Mouse (Mus musculus) urinary bladder, adult 18-20 months (tissue): ENCODE results near the gene Acsl6.

Experiments
- DNase-seq, 2 experiments: peaks; one replicate each; pipeline ENCODE4 v3.0.0; 2022; ENCODE audit warnings: low spot score in 2 of 2, mixed read lengths in 2 of 2

Acsl6 gene

DNA sequence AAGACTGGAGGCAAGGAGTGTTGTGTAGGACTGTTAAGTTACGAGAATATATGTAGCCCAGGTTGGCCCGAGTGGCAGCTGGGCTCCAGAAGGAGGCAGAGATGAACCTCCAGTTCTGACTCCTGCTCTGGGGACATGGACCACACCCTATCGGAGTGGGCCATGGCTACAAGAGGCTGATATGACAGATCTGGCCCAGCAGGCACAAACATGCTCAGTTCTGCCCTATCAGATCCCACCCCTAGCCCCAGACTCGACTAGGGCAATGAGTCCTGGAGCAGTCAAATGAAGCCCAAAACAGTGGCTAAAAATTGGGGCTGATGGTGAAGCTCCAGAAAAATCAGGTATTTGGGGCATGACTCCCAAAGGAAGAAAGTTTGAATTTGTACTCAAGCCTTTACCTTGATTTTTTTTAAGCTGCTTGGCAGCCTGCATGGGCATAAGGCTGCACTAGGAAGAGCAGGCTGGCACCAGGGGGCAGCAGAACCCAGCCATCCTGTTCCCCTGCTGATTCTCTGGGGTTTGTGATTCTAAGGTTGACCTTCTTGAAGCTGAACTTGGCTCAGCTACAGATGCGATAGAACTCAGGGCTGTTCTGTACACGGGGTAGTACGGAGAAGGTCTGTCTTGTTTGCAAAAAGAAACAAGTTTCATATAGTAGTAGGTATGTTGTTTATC is 3.7 kb downstream of the Acsl6 start:
- DNase-seq, result peak in 1 of 2 experiments; percentile 30

DNA sequence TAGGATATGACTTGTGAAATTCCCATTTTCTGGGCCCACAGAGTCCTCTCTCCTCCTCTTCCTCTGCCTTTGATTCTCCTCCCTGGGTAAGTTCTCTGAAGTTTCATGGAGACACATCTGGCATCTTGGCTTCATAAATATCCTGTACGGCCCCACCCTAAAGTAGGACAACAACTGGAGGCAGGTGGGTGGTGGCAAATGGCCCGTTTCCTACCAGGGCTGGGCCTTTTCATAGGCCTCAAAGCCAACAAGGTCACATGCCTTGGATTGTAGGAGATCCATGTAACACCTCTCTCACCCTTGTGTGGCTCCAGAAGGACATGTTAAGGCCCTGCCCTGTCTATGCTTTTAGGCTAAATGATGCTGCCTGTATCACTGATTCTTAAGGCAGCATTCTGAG is 7.0 kb downstream of the Acsl6 start:
- DNase-seq, result no peak

DNA sequence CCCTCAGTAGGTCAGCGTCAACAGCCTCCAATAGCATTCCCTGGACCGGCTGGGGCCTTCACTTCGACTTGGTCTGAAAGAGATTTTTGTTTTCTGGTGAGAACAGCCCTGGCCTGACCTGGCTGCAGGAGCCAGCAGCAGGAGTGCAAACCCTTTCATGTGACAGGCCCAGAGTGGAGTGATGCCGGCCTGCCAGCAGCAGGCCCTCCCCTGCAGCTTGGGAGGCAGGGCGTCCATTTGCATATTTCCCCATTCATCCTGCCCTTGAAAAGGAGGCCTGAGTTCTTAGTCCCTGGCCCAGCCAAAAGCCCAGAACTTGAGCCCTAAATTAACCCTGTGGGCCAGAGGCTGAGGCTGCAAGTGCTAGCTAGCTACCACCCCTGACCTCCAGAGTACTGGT is 8.4 kb downstream of the Acsl6 start:
- DNase-seq, result no peak

DNA sequence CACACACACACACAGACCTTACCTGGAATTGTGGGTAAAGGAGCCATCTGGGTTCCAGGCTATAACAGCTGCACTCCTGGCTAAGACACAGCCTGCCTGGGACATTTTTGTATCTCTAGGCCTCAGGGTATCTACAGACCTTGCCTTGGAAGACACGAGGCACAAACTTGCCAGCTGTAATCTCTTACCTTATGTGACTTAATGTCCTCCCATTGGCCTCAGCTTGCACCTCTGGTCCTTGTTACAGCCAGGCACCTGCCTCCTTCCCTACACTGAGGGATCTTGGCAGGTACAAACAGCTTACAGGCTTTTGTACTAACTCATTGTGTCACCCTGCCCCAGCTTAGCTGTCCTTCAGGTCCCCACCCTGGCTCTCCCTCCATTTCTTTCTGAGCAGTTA is 9.0 kb downstream of the Acsl6 start:
- no peak for DNase-seq

DNA sequence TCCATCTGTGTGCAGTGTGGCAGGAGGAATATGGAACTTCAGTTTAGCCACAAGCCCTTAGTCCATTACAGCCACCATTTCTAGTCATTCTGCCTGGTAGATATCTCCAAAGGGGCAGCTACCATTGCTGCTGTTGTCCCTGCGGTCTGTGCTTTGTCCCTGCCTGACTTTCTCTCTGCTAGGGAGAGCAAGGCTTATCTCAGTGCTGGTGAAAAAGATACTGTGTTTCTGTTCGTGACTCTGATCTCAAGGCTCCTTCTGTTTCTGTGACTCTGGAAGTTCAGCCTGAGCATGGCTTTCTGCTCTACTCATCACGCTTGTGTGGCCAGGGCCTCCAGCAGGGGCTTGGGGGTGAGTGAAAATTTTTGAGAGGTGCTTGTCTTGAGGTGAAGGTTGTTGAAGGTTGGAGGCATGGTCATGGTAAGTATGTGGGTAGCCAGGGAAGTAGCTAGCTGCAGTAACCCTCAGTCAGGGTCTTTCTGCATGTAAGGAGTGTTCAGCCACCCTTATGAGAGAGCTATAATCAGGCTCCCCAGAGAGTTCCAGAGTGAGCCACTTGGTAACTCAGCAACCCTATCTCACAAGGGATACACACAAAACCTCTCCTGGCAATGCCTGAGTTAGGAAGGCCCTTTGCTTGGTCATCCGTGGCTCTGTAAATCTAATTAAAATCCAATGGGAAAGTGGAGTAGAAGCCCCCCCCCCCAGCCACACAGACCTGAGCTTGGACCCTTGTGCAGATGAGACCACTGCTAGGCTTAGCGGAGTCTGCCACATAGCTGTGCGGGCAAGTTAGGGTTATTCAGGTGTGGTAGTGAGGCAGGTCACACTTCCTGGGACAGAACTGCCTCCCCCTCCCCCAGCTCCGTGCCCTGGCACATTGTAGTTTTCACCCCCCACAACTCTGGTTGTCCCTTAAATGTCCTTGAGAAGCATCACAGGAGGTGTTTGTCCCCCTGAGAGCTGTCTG is 10.1 kb downstream of the Acsl6 start:
- DNase-seq, result no peak

DNA sequence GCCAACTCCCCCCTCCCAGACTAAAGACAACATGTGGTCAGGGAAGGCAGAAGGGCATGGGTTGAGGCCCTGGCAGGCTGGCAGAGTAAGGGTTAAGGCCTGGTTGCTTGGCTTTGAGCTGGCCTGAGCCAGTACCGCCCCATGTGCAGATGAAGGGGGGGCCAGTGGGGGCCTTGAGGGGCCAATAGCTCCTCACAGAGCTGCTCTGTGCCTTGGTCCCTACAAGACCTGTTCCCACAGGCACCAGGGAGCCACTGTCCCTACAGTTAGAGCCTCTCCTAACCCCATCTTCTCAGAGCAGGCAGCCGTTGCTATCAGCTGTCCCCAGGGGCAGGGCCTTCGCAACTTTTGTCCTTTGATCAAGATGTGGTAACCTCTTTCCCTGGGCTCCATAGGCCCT is 11.1 kb downstream of the Acsl6 start:
- no peak for DNase-seq

DNA sequence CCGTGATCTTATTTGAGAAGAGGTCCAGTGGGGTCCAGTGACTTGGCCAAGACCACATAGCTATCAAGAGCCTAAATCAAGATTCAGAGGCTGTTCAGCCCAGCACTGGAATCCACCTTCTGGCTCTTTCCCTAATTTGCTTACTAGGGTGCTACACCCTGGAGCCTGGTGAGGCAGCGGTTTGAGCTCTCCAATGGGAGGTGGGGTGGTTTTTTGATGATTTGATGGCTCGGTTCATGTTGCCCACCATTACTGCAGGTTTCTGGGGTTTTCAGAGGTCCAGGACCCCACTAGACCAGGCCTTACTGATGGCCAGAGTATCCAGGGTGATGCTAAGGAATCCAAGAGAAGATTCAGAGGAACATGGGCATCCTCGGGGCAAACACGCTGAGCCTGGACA is 11.7 kb downstream of the Acsl6 start:
- no peak for DNase-seq

DNA sequence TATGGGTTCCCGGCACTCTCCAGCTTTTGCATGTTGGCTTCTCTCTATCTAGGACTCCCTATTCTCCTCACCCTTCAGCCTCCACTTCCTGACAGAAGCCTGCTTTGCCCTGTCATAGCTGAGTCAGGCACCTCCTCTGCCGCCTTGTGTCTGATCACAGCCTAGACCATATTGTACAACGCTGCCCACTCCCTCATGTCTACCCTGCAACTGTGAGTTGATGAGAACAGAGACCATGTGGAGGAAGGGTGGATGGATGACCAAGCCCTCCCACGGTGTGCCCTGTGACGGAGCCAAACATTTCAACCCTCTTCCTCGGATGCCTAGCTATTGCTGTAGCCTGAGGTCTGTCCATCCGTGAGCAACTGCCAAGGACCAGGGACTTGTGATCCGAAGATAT is 13.8 kb downstream of the Acsl6 start:
- no peak for DNase-seq

DNA sequence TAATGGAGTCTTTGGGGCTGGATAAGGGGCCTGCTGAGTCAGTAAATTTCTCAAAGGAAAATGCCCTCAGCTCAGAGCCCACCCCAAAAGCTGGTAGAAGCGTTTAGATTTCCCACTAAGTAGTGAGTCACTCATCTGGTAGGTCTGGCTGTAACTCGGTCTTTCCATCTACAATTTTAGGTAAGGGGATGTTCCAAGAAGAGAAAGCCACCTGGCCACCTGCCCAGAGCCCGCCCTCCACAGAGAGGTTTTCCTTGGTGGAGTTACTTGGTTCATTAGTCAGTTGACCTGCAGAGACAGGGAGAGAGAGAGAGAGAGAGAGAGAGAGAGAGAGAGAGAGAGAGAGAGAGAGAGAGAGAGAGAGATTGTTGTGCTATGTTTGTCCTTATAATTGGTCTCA is 14.2 kb downstream of the Acsl6 start:
- no peak for DNase-seq

DNA sequence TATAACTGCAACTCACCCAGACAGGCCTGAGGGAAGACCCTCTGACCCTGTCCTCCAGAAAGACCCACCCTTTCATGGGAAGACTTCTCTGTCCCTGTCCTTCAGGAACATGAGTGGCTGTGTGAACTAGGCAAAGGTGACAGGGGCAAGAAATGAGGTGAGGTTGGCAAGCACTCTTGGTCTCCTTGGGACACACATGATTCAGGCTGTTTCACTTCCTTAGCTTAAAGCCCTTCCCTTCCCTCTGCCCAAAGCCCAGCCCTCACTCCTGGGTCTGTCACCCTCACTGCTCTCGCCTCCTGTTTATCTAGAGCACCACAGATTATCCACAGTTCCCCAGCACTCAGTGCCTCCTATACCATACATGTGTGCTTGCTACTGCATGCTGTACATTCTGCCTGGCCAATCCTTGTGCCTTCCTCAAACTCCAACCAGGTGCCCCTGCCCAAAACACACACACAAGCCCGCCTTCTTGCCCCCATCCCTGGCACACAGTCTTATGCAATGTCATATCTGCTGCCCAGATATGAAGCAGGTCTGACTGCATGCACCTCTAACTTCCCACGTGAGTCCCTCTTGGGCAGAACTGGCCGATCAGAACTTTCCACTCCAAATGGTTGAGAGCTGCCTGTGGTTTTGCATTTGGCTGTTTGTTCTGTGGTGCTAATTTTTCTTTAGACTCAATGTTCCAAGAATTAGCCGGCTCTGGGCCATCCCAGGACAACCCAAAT is 18.4 kb downstream of the Acsl6 start:
- DNase-seq, result no peak

DNA sequence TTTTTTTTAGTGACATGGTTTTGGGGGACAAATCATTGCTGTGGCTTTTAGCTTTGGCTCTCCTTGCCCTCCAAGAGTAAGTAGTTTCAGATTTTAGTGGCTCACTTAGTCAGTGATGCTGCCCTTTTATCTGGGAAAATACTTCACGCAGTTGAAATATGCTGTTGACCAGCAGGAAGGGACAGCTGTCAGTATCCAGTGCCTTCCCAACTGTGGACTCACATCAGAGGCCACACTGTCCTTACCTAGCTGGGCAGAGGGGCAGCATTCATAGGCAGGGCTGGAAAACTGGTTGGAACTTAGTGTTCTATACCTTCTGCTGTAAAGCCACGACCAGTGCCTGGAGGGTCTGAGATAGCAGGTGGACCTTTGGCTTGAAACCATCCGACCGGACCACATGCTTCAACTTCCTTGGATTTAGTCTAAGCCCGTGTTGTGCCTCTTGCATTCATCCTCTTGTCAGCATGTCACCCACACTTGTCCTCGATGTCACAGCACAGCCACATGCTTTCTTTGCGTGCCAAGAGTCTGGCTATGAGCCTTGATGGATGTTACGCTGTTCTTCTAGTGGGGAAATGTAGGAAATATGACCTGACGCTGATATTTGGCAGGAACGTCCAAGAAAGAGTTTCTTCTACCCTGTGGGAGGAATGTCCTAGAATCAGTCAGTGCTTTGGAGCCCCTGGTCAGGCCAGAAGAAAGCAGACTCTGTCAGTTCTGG is 28.0 kb downstream of the Acsl6 start:
- DNase-seq, result no peak

DNA sequence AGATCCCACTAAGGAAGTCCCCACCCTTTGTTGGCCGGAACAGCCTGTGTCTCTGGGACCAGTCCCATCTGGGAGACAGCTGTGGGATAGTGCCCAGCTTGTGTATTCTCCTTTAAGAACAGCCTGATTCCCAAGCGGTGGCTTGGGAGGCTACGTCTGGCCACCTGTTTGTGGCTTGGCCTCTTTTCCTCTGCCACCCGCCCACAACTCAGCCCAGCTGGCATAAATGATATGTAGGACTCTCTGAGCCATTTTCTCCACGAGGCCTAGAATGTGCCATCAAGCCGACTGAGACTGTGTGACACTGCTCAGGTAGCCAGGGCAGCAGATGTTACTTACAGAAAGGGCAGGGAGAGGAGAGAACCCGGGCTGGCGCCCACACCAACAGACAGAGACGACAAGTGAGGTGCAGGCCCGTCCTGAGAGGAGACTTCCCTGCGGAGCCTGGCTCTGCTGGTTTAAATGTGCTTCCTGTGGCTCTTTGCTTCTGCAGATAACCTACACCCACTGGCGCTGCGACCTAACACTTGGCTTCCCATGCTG is 32.6 kb downstream of the Acsl6 start:
- DNase-seq, result no peak

DNA sequence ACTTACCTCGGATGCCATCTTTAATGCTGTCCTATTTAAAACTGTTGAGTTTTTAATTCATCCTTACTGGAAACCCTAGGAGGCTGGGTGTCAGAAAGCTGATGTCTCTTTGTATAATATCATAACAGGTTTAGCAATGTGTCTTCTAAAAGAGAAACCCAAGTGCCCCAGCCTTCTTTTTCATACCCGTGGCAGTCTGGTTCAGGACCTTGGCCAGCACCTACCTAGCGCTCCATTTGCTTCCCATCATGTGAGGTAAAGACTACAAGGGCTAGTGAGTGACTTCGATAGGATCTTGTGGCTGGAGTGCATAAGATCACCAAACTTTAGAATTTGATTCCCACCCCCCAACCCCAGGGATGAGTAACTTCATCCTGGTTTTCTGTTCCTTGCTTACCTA is 40.1 kb downstream of the Acsl6 start:
- DNase-seq, result no peak

DNA sequence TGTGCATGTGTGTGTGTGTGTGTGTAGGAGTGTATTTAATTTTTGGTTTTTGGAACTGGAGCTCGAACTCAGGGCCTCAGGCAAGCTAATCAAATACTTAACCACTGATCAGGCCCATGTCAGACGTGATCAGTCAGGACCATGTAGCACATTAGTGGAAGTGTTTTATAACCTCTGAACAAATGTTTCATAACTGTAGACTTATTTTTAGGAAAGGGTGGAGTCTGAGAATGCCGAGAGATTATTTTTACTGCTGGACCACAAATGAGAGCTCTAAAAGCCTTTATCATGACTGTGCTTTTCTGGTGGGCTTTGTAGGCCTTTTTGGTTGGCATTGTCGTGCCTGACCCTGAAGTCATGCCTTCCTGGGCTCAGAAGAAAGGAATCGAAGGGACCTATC is 48.1 kb downstream of the Acsl6 start:
- no peak for DNase-seq

DNA sequence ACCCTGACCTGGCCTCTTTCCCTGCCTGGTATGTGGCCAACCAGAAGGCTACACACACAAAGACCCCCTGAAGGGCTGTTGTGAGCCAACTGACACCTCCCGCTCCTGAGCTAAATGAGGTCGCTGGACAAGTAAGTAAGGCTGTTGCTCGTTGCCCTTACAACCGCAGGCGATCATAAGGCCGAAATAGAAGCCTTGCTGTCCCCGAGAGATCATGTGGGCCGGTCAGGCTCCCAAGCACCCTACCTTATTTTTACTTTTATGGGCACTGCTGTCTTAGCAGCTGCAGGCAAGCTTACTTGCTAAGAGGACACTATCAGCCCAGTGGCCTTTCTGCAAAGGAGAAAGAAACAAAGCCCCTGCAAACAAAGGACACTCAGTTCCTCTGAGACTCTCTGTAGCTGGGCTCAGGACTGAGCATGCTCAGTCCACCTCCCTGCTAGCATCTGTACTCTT is 49.6 kb downstream of the Acsl6 start:
- no peak for DNase-seq

DNA sequence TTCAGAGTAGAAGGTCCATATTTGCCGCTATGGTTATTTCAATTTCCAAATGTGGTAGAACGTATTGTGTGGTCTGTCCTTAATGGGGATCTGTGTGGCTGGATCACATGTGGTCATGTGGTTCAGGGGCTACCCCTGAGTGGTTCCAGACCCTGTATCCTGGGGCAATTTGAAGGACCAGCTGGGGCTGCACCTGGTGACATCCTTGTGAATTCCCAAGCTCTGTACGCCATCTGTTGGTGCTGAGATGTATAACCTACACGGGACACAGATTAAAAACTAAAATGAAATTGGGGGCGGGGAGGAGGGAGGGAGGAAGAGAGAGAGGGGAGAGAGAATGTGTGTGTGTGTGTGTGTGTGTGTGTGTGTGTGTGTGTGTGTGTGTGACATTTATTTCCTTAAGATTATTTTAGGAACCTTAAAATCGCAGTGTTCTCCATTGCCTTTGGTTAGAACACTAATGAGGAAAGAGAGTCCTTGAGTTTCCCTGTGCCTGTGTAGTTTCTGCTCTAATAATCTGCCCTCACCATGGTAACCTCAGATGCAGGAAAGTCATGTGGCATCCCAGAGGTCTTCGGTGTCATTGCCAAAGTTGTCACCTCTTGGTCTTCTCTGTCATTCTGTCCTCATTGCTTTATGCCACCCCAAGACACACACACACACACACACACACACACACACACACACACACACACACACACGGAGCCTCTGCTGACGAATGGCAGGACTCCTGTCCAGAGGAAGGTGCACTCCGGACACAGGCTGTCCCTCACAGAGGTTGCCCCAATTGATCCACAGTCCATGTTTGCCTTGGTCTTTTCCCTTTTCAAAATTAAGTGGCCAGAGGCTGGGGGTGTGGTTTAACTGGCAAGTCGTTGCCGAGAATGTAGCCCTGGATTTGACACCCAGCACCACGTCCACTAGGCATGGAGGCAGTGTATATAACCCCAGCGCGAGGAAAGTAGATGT is 51.3 kb downstream of the Acsl6 start:
- peak in 1 of 2 experiments; percentile 4 for DNase-seq

DNA sequence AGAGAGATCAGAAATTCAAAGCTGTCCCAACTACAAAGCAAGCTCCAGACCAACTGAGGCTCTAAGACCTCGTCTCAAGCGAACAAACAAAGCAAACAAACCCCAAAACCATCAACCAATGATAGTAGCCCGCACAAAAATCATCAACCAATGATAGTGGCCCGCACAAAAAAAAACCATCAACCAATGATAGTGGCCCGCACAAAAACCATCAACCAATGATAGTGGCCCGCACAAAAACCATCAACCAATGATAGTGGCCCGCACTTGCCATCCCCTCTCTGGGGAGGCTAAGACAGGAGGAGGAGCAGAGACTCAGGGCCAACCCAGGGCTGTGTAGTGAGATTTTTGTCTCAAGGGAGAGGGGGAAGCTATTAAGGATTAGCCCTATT is 52.0 kb downstream of the Acsl6 start:
- DNase-seq, result no peak

DNA sequence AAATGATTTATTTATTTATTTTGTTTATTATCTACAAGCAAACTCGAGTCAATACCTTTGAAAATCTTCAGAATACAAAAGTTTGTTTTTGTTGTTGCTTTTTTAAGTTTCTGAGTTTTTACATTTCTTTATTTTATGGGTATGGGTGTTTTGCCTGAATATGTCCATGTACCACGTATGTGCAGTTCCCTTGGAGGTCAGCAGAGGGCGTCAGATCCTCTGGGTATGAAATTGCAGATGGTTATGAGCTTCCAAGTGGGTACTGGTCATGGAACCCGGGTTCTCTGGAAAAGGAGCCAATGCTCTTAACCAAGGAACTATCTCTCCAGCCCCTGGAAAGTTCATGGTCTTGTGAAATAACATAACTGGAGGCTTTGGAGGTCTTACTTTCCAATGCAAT is 53.1 kb downstream of the Acsl6 start:
- DNase-seq, result no peak

DNA sequence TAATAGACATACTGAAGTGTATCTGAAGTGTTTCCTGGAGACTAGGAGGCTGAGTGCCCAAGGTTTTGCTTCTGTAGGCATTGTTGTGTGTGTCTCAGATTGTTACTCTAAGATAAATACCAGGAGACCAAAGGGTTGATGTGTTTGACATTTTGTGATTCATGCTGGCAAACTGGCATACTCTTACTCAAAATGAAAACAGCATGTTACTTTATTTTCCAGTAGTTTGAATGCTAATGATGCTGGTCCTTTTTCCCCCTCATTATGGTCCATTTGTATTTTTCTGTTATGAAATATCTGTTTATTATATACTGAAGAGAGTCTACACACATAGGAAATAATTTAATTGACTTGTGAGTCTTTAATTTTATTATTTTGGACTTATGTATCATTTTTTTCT is 69.0 kb downstream of the Acsl6 start:
- no peak for DNase-seq

DNA sequence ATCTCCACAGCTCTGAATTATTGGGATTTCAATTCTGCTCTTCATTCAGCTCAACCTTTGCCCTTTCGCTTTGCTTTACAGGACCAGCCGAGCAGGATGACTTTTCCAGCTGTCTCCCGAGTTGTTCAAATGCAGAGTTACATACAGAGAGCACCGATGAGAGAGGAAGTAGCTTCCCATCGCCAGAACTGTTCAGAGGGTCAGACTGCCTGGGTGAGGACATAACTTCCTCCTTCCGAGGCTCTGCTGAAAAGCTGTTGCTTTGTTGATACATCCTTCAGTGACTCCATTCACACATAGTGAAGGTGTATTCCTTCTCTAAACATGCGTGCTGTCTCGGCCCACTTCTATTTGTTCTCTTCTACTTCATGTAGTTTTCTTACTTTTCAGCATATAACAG is 86.8 kb downstream of the Acsl6 start:
- no peak for DNase-seq
